Mouse (Mus musculus) forebrain, embryonic 15.5 days (tissue): ENCODE results near the gene Wdr38. TPM values are rescaled to one million over a fixed set of nuclear protein-coding genes. Genes with fewer than 3 reads are reported as not detected.

Source experiments
- ATAC-seq: fragments of 200-750 bp; cut with Nextera tagmentation; replicated peaks from 2 replicates; pipeline ENCODE4 v1.8.0; 2017; ENCODE audit warnings: mild to moderate bottlenecking, moderate TSS enrichment, moderate library complexity
- H3K27ac ChIP-seq: fragments of 300-500 bp; sonication (generic); replicated peaks from 2 replicates; pipeline ENCODE4 v1.5.1; 2015; ENCODE audit warnings: mild to moderate bottlenecking, inconsistent platforms
- H3K27me3 ChIP-seq: fragments of 300-500 bp; sonication (generic); 2 replicates; pipeline ENCODE4 v1.6.1; 2015; ENCODE audit warnings: inconsistent platforms
- H3K36me3 ChIP-seq: fragments of 300-500 bp; sonication (generic); 2 replicates; pipeline ENCODE4 v1.6.1; 2015; ENCODE audit warnings: mild to moderate bottlenecking, inconsistent platforms
- H3K4me1 ChIP-seq: fragments of 300-500 bp; sonication (generic); 2 replicates; pipeline ENCODE4 v1.6.1; 2015; ENCODE audit warnings: inconsistent platforms
- H3K4me2 ChIP-seq: fragments of 300-500 bp; sonication (generic); replicated peaks from 2 replicates; pipeline ENCODE4 v1.6.1; 2015; ENCODE audit warnings: mild to moderate bottlenecking, inconsistent platforms
- H3K4me3 ChIP-seq: fragments of 300-500 bp; sonication (generic); 2 replicates; pipeline ENCODE4 v1.5.1; 2015; ENCODE audit warnings: mild to moderate bottlenecking, inconsistent platforms
- H3K9ac ChIP-seq: fragments of 300-500 bp; sonication (generic); replicated peaks from 2 replicates; pipeline ENCODE4 v1.6.1; 2015; ENCODE audit warnings: mild to moderate bottlenecking, inconsistent platforms
- H3K9me3 ChIP-seq: fragments of 300-500 bp; sonication (generic); 2 replicates; pipeline ENCODE4 v1.6.1; 2016; ENCODE audit warnings: inconsistent platforms
- WGBS: fragments of 180-500 bp; shearing (Covaris S2); methylation state at CpG from one replicate; pipeline ENCODE4 v1.1.7; 2015; ENCODE audit warnings: mixed read lengths; 5-methylcytosine and 5-hydroxymethylcytosine counted together
- polyA plus RNA-seq: library from polyadenylated mRNA; unstranded; fragments of >200 nt; fragmentation: Nextera tagmentation; extraction: Ambion mirVana; gene quantifications from 2 replicates; pipeline ENCODE4 v1.2.1, GENCODE M21; 2015

Wdr38 gene
- polyA plus RNA-seq, 1 experiment from 2014 or later = 2.0 TPM

GRCm38 (mm10) chr2:39011264-39011663, 14.0 kb downstream of the Wdr38 start:
- Histone ChIP-seq H3K4me3 (no peak overlapping the region), H3K36me3 (peaks cover 35% of the 10 kb centered on the region)
- ATAC-seq = no peak

GRCm38 (mm10) chr2:39011971-39012370, 14.7 kb downstream of the Wdr38 start:
- Histone ChIP-seq H3K4me1 (peaks cover 33% of the 10 kb centered on the region), H3K9me3 (no peaks in the 10 kb centered on the region), H3K36me3 (peaks cover 42% of the 10 kb centered on the region), H3K27ac (no peak overlapping the region), H3K9ac (no peak overlapping the region), H3K27me3 (no peaks in the 10 kb centered on the region), H3K4me2 (no peak overlapping the region), H3K4me3 (no peak overlapping the region)
- 85% methylated on average over 3 of the region's 3 CpGs for WGBS
- no peak for ATAC-seq

More at GRCm38 (mm10) chr2:39011264-39011663, 14.0 kb downstream of the Wdr38 start:
- no peak overlapping the region for H3K9ac ChIP-seq
- H3K4me1 ChIP-seq = peaks cover 40% of the 10 kb centered on the region
- no peaks in the 10 kb centered on the region for H3K9me3 ChIP-seq
- no peak overlapping the region for H3K4me2 ChIP-seq
- H3K27me3 ChIP-seq = no peaks in the 10 kb centered on the region
- H3K27ac ChIP-seq = no peak overlapping the region

- Histone ChIP-seq H3K36me3 (peaks cover 50% of the 10 kb centered on the region), H3K27ac (no peak overlapping the region), H3K4me3 (no peak overlapping the region), H3K4me1 (peaks cover 27% of the 10 kb centered on the region), H3K4me2 (no peak overlapping the region), H3K9me3 (no peaks in the 10 kb centered on the region), H3K27me3 (no peaks in the 10 kb centered on the region), H3K9ac (no peak overlapping the region)
- ATAC-seq = no peak
- WGBS = 82% methylated on average over 7 of the region's 7 CpGs
Measured at GRCm38 (mm10) chr2:39012768-39013279, 15.5 kb downstream of the Wdr38 start.

- Histone ChIP-seq H3K4me1 (peaks cover under 1% of the 10 kb centered on the region; the same call in 1 of the 2 replicates), H3K27ac (no peak overlapping the region), H3K4me3 (no peak overlapping the region), H3K4me2 (no peak overlapping the region), H3K9ac (no peak overlapping the region), H3K9me3 (no peaks in the 10 kb centered on the region), H3K36me3 (peaks cover 82% of the 10 kb centered on the region), H3K27me3 (no peaks in the 10 kb centered on the region)
- 66% methylated on average over 3 of the region's 3 CpGs for WGBS
- no peak for ATAC-seq
Measured at GRCm38 (mm10) chr2:39016581-39016980, 19.3 kb downstream of the Wdr38 start.

- Histone ChIP-seq H3K9ac (no peak overlapping the region), H3K36me3 (peaks cover 91% of the 10 kb centered on the region), H3K27me3 (no peaks in the 10 kb centered on the region), H3K27ac (no peak overlapping the region), H3K4me3 (no peak overlapping the region), H3K9me3 (no peaks in the 10 kb centered on the region), H3K4me1 (no peaks in the 10 kb centered on the region), H3K4me2 (no peak overlapping the region)
- ATAC-seq = no peak
- 90% methylated on average over 1 of the region's 1 CpGs for WGBS
Measured at GRCm38 (mm10) chr2:39020004-39020403, 22.7 kb downstream of the Wdr38 start.

- Histone ChIP-seq H3K27me3 (no peaks in the 10 kb centered on the region), H3K27ac (no peak overlapping the region), H3K9me3 (no peaks in the 10 kb centered on the region), H3K4me2 (no peak overlapping the region), H3K4me3 (no peak overlapping the region), H3K9ac (no peak overlapping the region), H3K36me3 (peaks cover 82% of the 10 kb centered on the region), H3K4me1 (no peaks in the 10 kb centered on the region)
- ATAC-seq = no peak
- 87% methylated on average over 1 of the region's 1 CpGs for WGBS
Measured at GRCm38 (mm10) chr2:39031611-39032010, 34.3 kb downstream of the Wdr38 start.

- WGBS = 97% methylated on average over 1 of the region's 1 CpGs
- H3K36me3 ChIP-seq = peaks cover 77% of the 10 kb centered on the region
- H3K9ac ChIP-seq = no peak overlapping the region
- H3K4me1 ChIP-seq = no peaks in the 10 kb centered on the region
- no peaks in the 10 kb centered on the region for H3K27me3 ChIP-seq
- no peak overlapping the region for H3K4me3 ChIP-seq
- H3K27ac ChIP-seq = no peak overlapping the region
- no peaks in the 10 kb centered on the region for H3K9me3 ChIP-seq
- no peak for ATAC-seq
- no peak overlapping the region for H3K4me2 ChIP-seq
Measured at GRCm38 (mm10) chr2:39040215-39040614, 42.9 kb downstream of the Wdr38 start.

- Histone ChIP-seq H3K9me3 (no peaks in the 10 kb centered on the region), H3K27me3 (no peaks in the 10 kb centered on the region), H3K36me3 (peaks cover 84% of the 10 kb centered on the region), H3K4me1 (no peaks in the 10 kb centered on the region), H3K4me2 (no peak overlapping the region), H3K27ac (no peak overlapping the region), H3K4me3 (no peak overlapping the region), H3K9ac (no peak overlapping the region)
- ATAC-seq = no peak
- WGBS = 98% methylated on average over 1 of the region's 1 CpGs
Measured at GRCm38 (mm10) chr2:39048515-39048914, 51.2 kb downstream of the Wdr38 start.

Other genes with a start within 250 kb of the Wdr38 start
- 1.1 and 1.7 TPM in 2 replicates for gene Nr6a1, start 69.8 kb upstream of the Wdr38 start, polyA plus RNA-seq
- 1.7 and 1.8 TPM in 2 replicates for gene Olfml2a, start 65.5 kb upstream of the Wdr38 start, polyA plus RNA-seq
- 148 and 158 TPM in 2 replicates for gene Arpc5l, start 7.9 kb downstream of the Wdr38 start, polyA plus RNA-seq
- gene Rpl35, start 8.1 kb downstream of the Wdr38 start, polyA plus RNA-seq = 763 and 830 TPM in 2 replicates
- gene Golga1, start 68.1 kb downstream of the Wdr38 start, polyA plus RNA-seq = 37.5 and 38.8 TPM in 2 replicates
- gene Scai, start 193.3 kb downstream of the Wdr38 start, polyA plus RNA-seq = 17.5 and 19.6 TPM in 2 replicates
- gene Ppp6c, start 229.0 kb downstream of the Wdr38 start, polyA plus RNA-seq = 74.9 and 75.7 TPM in 2 replicates